Comparison of ENCODE assay signal across 8 mouse cellular contexts in the genomic region with DNA sequence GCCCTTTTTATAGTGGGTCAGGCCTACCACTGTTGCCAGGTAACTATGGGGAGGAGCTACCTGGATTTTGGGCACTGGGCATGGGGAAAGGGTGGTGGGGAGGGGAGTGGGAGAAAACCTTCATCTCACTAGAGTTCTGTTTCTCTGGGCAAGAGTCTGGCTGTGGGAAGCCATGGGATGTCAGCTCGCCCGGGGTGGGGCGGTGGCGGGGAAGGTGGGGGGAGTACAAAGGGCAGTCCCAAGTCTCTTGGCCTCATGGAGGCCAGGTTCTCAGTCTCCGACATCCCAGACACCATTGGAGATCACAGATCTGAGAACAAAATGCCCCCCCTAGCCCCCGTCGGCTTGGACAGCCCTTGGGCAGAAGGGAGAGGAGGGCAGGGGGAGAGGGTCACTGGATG. TPM values are rescaled to one million over a fixed set of nuclear protein-coding genes. Genes with fewer than 3 reads are reported as not detected.
DNase-seq lines count a peak whose midpoint lies in the region; ATAC-seq and TF ChIP-seq lines count a peak whose summit lies in the region.

No protein-coding gene starts in this region.

- H3K4me1 ChIP-seq in thymus, adult 2 months (replicated peaks; ENCODE audit: control insufficient read depth, insufficient read depth, low read length) = no peaks in the 10 kb centered on the region
- H3K4me1 ChIP-seq in liver, embryonic 14.5 days (replicated peaks; ENCODE audit: control insufficient read depth in 2 of 2, insufficient read depth in 2 of 2, low read length in 1 of 2) = no peaks in the 10 kb centered on the region

- H3K9ac ChIP-seq in liver, embryonic 14.5 days (replicated peaks) = no peak overlapping the region

- H3K36me3 ChIP-seq in thymus, adult 2 months (ENCODE audit: control insufficient read depth, insufficient read depth, low read length) = no peaks in the 10 kb centered on the region
- no peaks in the 10 kb centered on the region for H3K36me3 ChIP-seq in liver, embryonic 14.5 days (replicated peaks; ENCODE audit: control insufficient read depth, insufficient read depth, low read depth)

- peaks cover 28% of the 10 kb centered on the region for H3K9me3 ChIP-seq in liver, embryonic 14.5 days (ENCODE audit: control insufficient read depth, low read length)

- TF ChIP-seq EP300 in liver, embryonic 14.5 days (IDR thresholded peaks at IDR 0.05; ENCODE audit: low read depth) = no peak

- TF ChIP-seq CTCF in thymus, adult 2 months (IDR thresholded peaks at IDR 0.05; ENCODE audit: borderline replicate concordance, control insufficient read depth, extremely low read depth, insufficient read depth, low read length, poor library complexity) = no peak
- TF ChIP-seq CTCF in liver, embryonic 14.5 days (IDR thresholded peaks at IDR 0.05; ENCODE audit: low read depth) = no peak
- no peak for TF ChIP-seq CTCF in left cerebral cortex, adult 2 months (IDR thresholded peaks at IDR 0.05)

- H3K4me3 ChIP-seq in thymus, adult 2 months (ENCODE audit: control insufficient read depth, insufficient read depth, low read length) = no peak overlapping the region
- H3K4me3 ChIP-seq in liver, embryonic 14.5 days (ENCODE audit: insufficient read depth in 1 of 2, low read depth in 2 of 2, low read length in 2 of 2) = no peak overlapping the region
- H3K4me3 ChIP-seq in left cerebral cortex, adult 2 months = no peak overlapping the region

- no peak overlapping the region for H3K27ac ChIP-seq in thymus, adult 2 months (ENCODE audit: control insufficient read depth, insufficient read depth, low read length)
- H3K27ac ChIP-seq in liver, embryonic 14.5 days = no peak overlapping the region
- no peak overlapping the region for H3K27ac ChIP-seq in left cerebral cortex, adult 2 months

- ATAC-seq in liver, embryonic 14.5 days (ENCODE audit: insufficient read depth) = peak; percentile 24

- no peak overlapping the region for H3K4me2 ChIP-seq in liver, embryonic 14.5 days (ENCODE audit: low read depth)

- TF ChIP-seq POLR2A in thymus, adult 2 months (IDR thresholded peaks at IDR 0.05; ENCODE audit: control insufficient read depth, extremely low read depth, insufficient read depth, low read length, poor library complexity) = no peak

- intact Hi-C loops in left cerebral cortex, adult 2 months (cut with DNase I) = no loop called here

- no peaks in the 10 kb centered on the region for H3K27me3 ChIP-seq in thymus, adult 2 months (ENCODE audit: control insufficient read depth, insufficient read depth, low read length)
- no peaks in the 10 kb centered on the region for H3K27me3 ChIP-seq in liver, embryonic 14.5 days (ENCODE audit: control insufficient read depth, insufficient read depth, low read length)

- WGBS in thymus, adult 2 months = 95% methylated on average over 7 of the region's 7 CpGs
- 79% methylated on average over 7 of the region's 7 CpGs for WGBS in liver, embryonic 14.5 days (ENCODE audit: insufficient replicate concordance)

- DNase-seq in heart, adult 11 months = peak; percentile 93
- DNase-seq in heart, adult 18-20 months = no peak
- DNase-seq in thymus, postnatal 4 days = peak; percentile 14
- no peak for DNase-seq in thymus, adult 2 months
- DNase-seq in liver, embryonic 14.5 days (ENCODE audit: low read depth in 3 of 3, low spot score in 3 of 3) = no peak
- no peak for DNase-seq in left cerebral cortex, adult 2 months (ENCODE audit: extremely low spot score in 1 of 2, low spot score in 2 of 2)
- DNase-seq in right cerebral cortex, postnatal 14 days = no peak
- DNase-seq in MN1 (ENCODE audit: low spot score) = no peak

RNA-seq across cellular contexts. Expression of gene Zfp992, which starts 6.5 kb away (rescaled TPM):
- total RNA-seq in heart, adult 18-20 months (2021) = 1 to 10 TPM; 1.9 to 2.0 TPM
- 0.66 and 0.81 TPM in 2 replicates for polyA plus RNA-seq in thymus, adult 2 months (2012; rRNA removed)
- 1.1 and 2.1 TPM in 2 replicates for polyA plus RNA-seq in liver, embryonic 14.5 days (2012; rRNA removed)
- 2.9 and 3.3 TPM in 2 replicates for polyA plus RNA-seq in liver, embryonic 14.5 days (2014; fragmentation: Nextera tagmentation; extraction: Ambion mirVana)
- total RNA-seq in left cerebral cortex, adult 2 months (2021) = 1 to 10 TPM; 2.9 TPM

RNA-seq across cellular contexts. Expression of gene Zfp981, which starts 46.5 kb away (rescaled TPM):
- total RNA-seq in heart, adult 18-20 months (2021) = 1 to 10 TPM in 1 of 2 experiments, under 1 TPM in 1; 0.67 to 1.3 TPM
- not detected in 2 replicates for polyA plus RNA-seq in thymus, adult 2 months (2012; rRNA removed)
- not detected in 2 replicates for polyA plus RNA-seq in liver, embryonic 14.5 days (2012; rRNA removed)
- 0.09 TPM in 1 of 2 replicates, not detected in the other for polyA plus RNA-seq in liver, embryonic 14.5 days (2014; fragmentation: Nextera tagmentation; extraction: Ambion mirVana)
- total RNA-seq in left cerebral cortex, adult 2 months (2021) = not detected

Comparison
In these comparisons a context has a peak if more than half of its experiments do, and no peak if none do; other contexts are left out.
1. DNase-seq: peak in heart, adult 11 months (single experiment) and thymus, postnatal 4 days (single experiment); none in heart, adult 18-20 months (0 of 2), thymus, adult 2 months (single experiment), liver, embryonic 14.5 days (0 of 3), left cerebral cortex, adult 2 months (0 of 2), right cerebral cortex, postnatal 14 days (single experiment) and MN1 (single experiment).